Mouse (Mus musculus) olfactory bulb, adult 2 months (tissue): ENCODE data around the gene Med27. TPM values are rescaled to one million over a fixed set of nuclear protein-coding genes. Genes with fewer than 3 reads are reported as not detected.

Experiments used
- H3K27ac ChIP-seq: fragments of 200-500 bp; 2 replicates; pipeline ENCODE4 v1.5.1; 2012; ENCODE audit warnings: low read depth, low read length; ENCODE audit not compliant: insufficient read depth
- H3K4me1 ChIP-seq: fragments of 200-500 bp; 2 replicates; pipeline ENCODE4 v1.6.1; 2012; ENCODE audit warnings: low read length; ENCODE audit not compliant: control insufficient read depth, insufficient read depth
- H3K4me3 ChIP-seq: fragments of 200-500 bp; 2 replicates; pipeline ENCODE4 v1.5.1; 2012; ENCODE audit warnings: mild to moderate bottlenecking, low read depth, low read length, moderate library complexity; ENCODE audit not compliant: insufficient read depth
- CTCF ChIP-seq: fragments of 200-500 bp; IDR thresholded peaks from 2 replicates; pipeline ENCODE4 v1.5.1; 2012; ENCODE audit warnings: low read depth, mild to moderate bottlenecking, low read length, moderate library complexity; ENCODE audit not compliant: insufficient read depth
- POLR2A ChIP-seq: fragments of 200-500 bp; IDR thresholded peaks from 2 replicates; pipeline ENCODE4 v1.6.1; 2012; ENCODE audit warnings: mild to moderate bottlenecking, low read depth, low read length, moderate library complexity; ENCODE audit not compliant: insufficient read depth
- WGBS: fragments of 180-500 bp; shearing (Covaris S2); methylation state at CpG from one replicate; pipeline ENCODE4 v1.1.7; 2018; 5-methylcytosine and 5-hydroxymethylcytosine counted together
- polyA plus RNA-seq: library from polyadenylated mRNA; stranded (reverse); fragments of >200 nt; gene quantifications from 2 replicates; pipeline ENCODE4 v1.2.4, GENCODE M21; 2012; ENCODE audit warnings: low replicate concordance; ENCODE audit not compliant: missing spikeins, insufficient read depth, insufficient read length

Gene Med27
- polyA plus RNA-seq, 1 experiment, result not detected

DNA sequence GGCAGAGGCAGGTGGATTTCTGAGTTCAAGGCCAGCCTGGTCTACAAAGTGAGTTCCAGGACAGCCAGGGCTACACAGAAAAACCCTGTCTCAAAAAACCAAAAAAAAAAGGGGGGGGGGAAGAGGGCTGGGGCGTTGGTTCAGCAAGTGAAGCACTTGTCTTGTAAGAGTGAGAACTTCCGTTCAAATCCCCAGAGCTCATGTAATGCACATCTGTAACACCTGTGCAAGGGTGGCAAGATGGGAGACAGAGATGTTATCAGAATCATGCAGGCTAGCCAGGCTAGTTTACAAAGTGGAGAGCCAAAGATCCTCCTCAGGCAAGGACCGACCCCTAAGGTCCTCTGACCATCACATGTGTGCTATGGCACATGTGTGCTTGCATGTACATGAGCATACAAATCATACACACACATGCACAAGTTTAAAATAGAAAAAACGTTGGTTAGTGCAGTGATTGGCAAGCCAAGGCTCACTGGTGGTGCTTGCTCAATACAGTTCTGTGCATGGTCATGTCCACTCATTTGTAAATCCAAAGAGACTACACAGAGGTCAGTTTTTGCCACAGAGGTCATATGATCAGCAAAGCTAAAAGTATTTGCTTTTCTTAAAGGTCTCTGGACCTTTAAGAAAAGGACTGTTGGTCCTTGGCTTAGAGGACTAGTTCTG, 91.4 kb downstream of the Med27 start:
- peaks cover 4% of the 10 kb centered on the region for H3K4me1 ChIP-seq
- TF ChIP-seq POLR2A, result no peak
- TF ChIP-seq CTCF, result no peak
- 93% methylated on average over 4 of the region's 4 CpGs for WGBS
- no peak overlapping the region for H3K27ac ChIP-seq
- no peak overlapping the region for H3K4me3 ChIP-seq

DNA sequence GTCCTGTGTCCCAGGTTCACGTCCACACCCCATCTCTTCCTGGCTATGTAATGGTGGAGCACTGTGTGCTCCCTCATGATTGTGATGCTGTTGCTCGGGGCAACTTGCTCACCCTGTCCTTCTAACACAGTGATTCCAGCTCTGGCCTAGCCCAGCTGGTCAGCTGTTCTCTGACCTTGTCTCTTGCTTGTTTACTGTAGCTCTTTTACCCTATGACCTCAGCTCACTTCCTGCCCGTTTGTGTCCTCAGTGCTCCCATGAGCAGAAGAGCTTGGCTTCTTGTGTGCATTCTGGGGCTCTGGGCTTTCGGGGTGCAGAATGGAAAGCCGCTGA, 91.9 kb downstream of the Med27 start:
- WGBS, result 92% methylated on average over 5 of the region's 5 CpGs
- H3K4me1 ChIP-seq, result peaks cover 9% of the 10 kb centered on the region
- H3K27ac ChIP-seq, result no peak overlapping the region
- H3K4me3 ChIP-seq, result no peak overlapping the region
- no peak for TF ChIP-seq CTCF
- no peak for TF ChIP-seq POLR2A

DNA sequence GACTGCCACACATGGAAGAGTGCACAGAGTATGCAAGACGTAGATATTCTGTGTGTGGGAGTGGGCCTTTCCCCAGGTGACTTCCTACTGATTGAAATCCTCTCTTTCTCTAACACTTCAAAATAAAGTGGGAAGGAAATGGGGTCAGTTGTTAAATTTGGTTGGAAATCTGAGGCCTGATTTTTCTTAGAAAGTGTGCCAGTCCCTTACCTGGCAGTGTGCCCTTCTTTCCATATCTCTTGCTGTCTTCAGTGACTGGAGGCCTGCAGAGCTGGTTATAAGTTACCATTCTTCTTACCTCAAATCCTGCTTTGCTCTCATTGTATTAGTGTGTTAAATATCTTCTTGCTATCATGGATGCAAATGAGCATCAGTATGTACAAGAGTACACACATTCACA, 92.4 kb downstream of the Med27 start:
- no peak overlapping the region for H3K4me3 ChIP-seq
- TF ChIP-seq POLR2A (no peak), CTCF (no peak)
- 84% methylated on average over 1 of the region's 1 CpGs for WGBS
- peaks cover 11% of the 10 kb centered on the region for H3K4me1 ChIP-seq
- H3K27ac ChIP-seq, result no peak overlapping the region

DNA sequence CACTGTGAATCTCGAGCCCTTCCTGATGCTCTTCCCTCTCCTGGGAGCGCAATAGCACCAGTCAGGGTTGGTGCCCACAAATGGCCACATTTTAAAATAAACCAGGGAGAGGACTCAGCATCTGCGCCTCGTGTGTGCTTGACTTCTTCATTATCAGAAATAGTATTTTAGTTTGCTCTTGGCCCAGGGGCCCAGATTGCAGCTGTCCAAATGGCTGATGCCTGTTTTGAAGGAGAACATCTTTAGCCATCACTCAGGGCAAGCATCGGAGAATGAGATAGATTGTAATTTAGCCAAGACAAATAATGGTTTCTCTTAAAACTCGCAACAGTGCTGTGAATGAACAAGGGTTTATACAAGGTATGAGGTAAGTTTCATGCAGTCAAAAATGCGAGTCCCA, 92.8 kb downstream of the Med27 start:
- Histone ChIP-seq H3K4me3 (no peak overlapping the region), H3K4me1 (peaks cover 14% of the 10 kb centered on the region), H3K27ac (no peak overlapping the region)
- 86% methylated on average over 7 of the region's 7 CpGs for WGBS
- no peak for TF ChIP-seq POLR2A
- TF ChIP-seq CTCF, result no peak

DNA sequence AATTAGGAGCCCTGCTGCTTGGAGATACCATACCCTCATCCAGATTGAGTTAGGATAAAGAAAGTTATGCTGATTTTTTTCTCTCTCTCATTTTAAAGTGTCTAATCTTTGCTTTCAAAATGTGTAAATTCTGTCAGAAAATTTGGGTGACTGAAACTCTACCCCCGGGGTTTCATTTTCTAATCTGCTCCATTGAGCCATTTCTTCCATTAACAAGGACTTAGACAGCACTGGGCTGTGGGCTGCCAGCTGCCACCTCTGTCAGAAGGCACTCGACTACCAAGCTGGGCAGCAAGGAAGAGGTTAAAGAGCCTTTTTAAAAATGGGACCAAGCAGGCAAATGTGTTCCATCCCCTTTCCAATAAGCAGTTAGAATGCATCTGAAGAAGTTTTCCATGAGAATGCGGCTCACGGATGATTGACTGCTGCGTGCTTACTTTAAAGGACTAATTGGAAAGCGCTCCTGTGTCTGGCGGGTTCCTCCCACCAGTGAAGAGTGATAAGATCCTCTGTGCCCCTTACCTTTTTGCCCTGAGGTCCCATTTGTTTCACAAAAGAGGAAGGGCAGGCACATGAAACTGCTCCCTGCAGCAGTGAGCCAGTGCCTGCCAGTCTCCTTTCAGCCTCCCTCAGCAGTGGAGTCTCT, 93.4 kb downstream of the Med27 start:
- TF ChIP-seq POLR2A, result no peak
- TF ChIP-seq CTCF, result no peak
- WGBS, result 81% methylated on average over 7 of the region's 7 CpGs
- H3K4me3 ChIP-seq, result no peak overlapping the region
- H3K27ac ChIP-seq, result no peak overlapping the region
- H3K4me1 ChIP-seq, result peaks cover 16% of the 10 kb centered on the region

DNA sequence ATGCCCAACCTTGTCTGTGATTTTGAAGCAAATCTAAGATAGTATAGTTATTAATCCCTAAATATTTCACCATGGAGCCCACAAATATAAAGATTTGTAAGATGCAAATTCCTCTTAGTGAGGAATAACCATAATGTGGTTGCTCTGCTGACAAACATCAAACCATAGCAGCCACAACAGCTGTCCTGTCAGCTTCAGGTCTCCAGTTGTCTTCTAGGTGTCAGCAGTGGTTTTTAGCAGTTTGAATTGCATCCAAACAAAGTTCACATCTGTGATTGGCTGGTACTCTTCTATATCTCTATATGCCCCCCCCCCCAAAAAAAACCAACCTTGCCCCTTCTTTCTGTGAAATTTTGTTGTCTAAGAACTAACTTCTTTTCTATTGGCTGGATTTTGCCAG, 95.7 kb downstream of the Med27 start:
- Histone ChIP-seq H3K27ac (no peak overlapping the region), H3K4me1 (peaks cover 17% of the 10 kb centered on the region), H3K4me3 (no peak overlapping the region)
- no peak for TF ChIP-seq CTCF
- TF ChIP-seq POLR2A, result no peak

DNA sequence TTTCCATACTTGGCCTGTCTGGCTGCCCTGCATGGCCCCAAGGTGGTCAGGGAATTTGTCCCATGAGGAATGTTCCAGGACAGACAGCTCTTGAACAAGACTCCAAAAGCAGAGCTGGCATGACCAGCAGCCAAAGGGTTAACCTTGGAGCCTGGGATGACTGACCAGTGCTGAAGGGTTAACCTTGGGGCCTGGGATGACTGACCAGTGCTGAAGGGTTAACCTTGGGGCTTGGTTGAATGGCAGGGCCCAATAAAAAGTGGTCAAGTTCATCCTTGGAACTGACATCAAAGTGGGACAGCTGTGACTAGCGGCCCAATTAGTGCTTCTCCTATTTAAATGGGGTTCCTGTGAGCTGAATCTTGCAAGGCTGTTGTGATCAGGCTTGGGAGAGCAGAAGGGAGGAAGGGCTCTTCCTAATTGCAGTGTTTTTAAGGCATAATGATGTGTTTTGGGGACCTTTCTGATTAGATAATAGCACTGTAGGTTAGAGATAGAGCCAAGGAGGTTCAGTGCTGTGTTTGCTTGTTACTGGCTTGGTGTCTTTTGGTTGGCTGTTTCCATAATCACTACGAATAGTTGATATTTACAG, 97.1 kb downstream of the Med27 start:
- Histone ChIP-seq H3K27ac (no peak overlapping the region), H3K4me1 (peaks cover 15% of the 10 kb centered on the region), H3K4me3 (no peak overlapping the region)
- 21% methylated on average over 2 of the region's 2 CpGs for WGBS
- TF ChIP-seq CTCF, result no peak
- TF ChIP-seq POLR2A, result no peak

DNA sequence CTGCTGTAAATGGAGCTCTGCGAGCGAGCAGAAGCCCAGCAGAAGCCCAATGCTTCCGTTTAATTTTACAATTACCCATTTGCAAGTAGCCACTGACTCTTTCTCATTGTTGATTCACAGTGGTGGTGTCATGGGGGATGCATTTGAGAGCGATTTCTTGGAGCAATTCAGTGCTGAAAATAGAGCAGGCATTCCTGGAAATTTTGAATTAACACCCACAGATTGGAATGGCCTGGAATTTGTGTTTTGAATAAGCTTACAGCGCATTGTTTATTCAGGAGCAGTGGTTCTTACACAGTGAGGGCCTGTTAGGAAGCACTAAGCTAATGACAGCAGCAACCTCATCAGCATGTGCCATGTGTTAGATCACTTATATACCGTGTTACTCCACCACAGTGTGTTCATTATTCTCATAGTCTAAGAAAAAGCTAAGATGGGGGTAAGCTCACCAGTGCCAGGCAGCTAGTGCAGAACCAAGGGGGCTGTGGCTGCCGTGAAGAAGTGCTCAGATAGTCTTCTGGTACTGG, 101.9 kb downstream of the Med27 start:
- 69% methylated on average over 7 of the region's 7 CpGs for WGBS
- TF ChIP-seq POLR2A (no peak), CTCF (no peak)
- Histone ChIP-seq H3K4me3 (no peak overlapping the region), H3K27ac (no peak overlapping the region), H3K4me1 (peaks cover 8% of the 10 kb centered on the region)

DNA sequence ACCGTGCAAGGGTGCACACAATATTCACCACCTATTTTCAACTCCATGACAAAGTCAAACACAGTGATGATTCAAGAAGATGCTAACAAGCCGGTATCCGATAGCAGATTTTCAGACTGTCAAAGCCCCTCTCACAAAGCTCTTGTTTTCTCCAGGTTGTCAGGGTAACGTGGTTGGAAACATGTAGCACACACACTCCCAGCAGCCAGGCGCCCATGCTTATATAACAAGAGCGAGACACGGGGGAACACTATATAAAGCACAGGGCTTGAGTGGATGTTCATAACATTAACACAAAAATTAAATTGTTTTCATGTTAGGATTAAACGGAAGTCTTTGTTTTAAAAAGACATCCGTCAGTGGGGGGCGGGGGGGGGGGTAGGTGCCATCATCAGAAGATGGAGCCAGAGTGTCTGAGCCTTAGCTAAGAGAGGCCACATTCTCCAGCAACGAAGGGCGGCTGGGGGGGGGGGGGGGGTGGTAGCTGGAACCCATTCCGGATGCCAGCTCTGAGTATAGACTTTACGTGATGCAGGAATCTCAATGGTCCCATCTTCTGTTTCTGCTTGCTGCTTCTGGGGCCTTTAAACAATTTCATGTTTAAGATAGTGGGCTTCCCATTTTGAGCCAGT, 104.9 kb downstream of the Med27 start:
- Histone ChIP-seq H3K27ac (no peak overlapping the region), H3K4me3 (no peak overlapping the region), H3K4me1 (peaks cover 2% of the 10 kb centered on the region; the same call in 1 of the 2 replicates)
- TF ChIP-seq CTCF, result no peak
- TF ChIP-seq POLR2A, result no peak
- 76% methylated on average over 14 of the region's 14 CpGs for WGBS
